Mouse (Mus musculus) ES-E14 (cell line): ENCODE measurements around the gene Ptgis. TPM values are rescaled to one million over a fixed set of nuclear protein-coding genes. Genes with fewer than 3 reads are reported as not detected.

Source experiments
- DNase-seq: peaks from one replicate; pipeline ENCODE4 v3.0.0-alpha.2; 2013; ENCODE audit warnings: low read depth, low spot score
- H3K27ac ChIP-seq: 2 replicates; pipeline ENCODE4 v1.5.1; 2012; ENCODE audit warnings: low read depth, mild to moderate bottlenecking, low read length, moderate library complexity, mixed read lengths; ENCODE audit not compliant: poor library complexity, insufficient read depth, severe bottlenecking
- H3K36me3 ChIP-seq: 2 replicates; pipeline ENCODE4 v1.6.1; 2012; ENCODE audit warnings: mild to moderate bottlenecking, low read length, moderate library complexity, mixed read lengths; ENCODE audit not compliant: control insufficient read depth, poor library complexity, insufficient read depth, severe bottlenecking
- H3K4me1 ChIP-seq, 2 experiments: fragments of 150-350 bp in 1 of 2; sonication (generic) in 1 of 2; 2 replicates each; pipeline ENCODE4 v1.6.1; 2012; ENCODE audit warnings: low read length in 2 of 2, mild to moderate bottlenecking in 1 of 2, mixed read lengths in 1 of 2; ENCODE audit not compliant: control insufficient read depth in 2 of 2, insufficient read depth in 2 of 2, poor library complexity in 1 of 2
- H3K4me3 ChIP-seq, 2 experiments: fragments of 150-350 bp in 1 of 2; sonication (generic) in 1 of 2; 2 replicates each; pipeline ENCODE4 v1.5.1; 2012; ENCODE audit warnings: low read length in 2 of 2, low read depth in 1 of 2, mild to moderate bottlenecking in 1 of 2, mixed read lengths in 1 of 2; ENCODE audit not compliant: insufficient read depth in 1 of 2, poor library complexity in 1 of 2, severe bottlenecking in 1 of 2
- H3K9ac ChIP-seq: 2 replicates; pipeline ENCODE4 v1.6.1; 2012; ENCODE audit warnings: low read depth, mild to moderate bottlenecking, low read length, mixed read lengths; ENCODE audit not compliant: poor library complexity, insufficient read depth, severe bottlenecking
- H3K9me3 ChIP-seq: fragments of 150-350 bp; sonication (generic); 2 replicates; pipeline ENCODE4 v1.6.1; 2012; ENCODE audit warnings: low read depth, mild to moderate bottlenecking, low read length; ENCODE audit not compliant: control insufficient read depth, insufficient read depth
- CHD2 ChIP-seq: IDR thresholded peaks from 2 replicates; pipeline ENCODE4 v1.6.1; 2014; ENCODE audit warnings: mild to moderate bottlenecking, low read depth, low read length, inconsistent platforms
- HCFC1 ChIP-seq: IDR thresholded peaks from 2 replicates; pipeline ENCODE4 v1.6.1; 2012; ENCODE audit warnings: low read length, inconsistent platforms, borderline replicate concordance; ENCODE audit not compliant: insufficient read depth
- MAFK ChIP-seq: IDR thresholded peaks from 2 replicates; pipeline ENCODE4 v1.6.1; 2014; ENCODE audit warnings: mild to moderate bottlenecking, low read depth, low read length, inconsistent platforms; ENCODE audit not compliant: insufficient read depth
- ZC3H11A ChIP-seq: IDR thresholded peaks from 2 replicates; pipeline ENCODE4 v1.6.1; 2012; ENCODE audit warnings: low read depth, mild to moderate bottlenecking, inconsistent platforms, low read length, borderline replicate concordance
- ZNF384 ChIP-seq: IDR thresholded peaks from 2 replicates; pipeline ENCODE4 v1.6.1; 2012; ENCODE audit warnings: low read depth, low read length, inconsistent platforms
- in situ Hi-C, 2 experiments: fragments of 600-800 bp; cut with MboI; formaldehyde crosslinking; loops; one replicate each; pipeline ENCODE4 v1.15.1; 2025; ENCODE audit warnings: low sequenced_read_pairs in 2 of 2, inconsistent platforms in 1 of 2; ENCODE audit not compliant: unreplicated experiment in 2 of 2
- total RNA-seq: library from RNA; depleted of rRNA; stranded (reverse); fragments of 300-350 nt; gene quantifications from 2 replicates; pipeline ENCODE4 v1.2.3, GENCODE M21; 2012

Ptgis gene
- total RNA-seq, 1 experiment, result 16.1 TPM

DNA sequence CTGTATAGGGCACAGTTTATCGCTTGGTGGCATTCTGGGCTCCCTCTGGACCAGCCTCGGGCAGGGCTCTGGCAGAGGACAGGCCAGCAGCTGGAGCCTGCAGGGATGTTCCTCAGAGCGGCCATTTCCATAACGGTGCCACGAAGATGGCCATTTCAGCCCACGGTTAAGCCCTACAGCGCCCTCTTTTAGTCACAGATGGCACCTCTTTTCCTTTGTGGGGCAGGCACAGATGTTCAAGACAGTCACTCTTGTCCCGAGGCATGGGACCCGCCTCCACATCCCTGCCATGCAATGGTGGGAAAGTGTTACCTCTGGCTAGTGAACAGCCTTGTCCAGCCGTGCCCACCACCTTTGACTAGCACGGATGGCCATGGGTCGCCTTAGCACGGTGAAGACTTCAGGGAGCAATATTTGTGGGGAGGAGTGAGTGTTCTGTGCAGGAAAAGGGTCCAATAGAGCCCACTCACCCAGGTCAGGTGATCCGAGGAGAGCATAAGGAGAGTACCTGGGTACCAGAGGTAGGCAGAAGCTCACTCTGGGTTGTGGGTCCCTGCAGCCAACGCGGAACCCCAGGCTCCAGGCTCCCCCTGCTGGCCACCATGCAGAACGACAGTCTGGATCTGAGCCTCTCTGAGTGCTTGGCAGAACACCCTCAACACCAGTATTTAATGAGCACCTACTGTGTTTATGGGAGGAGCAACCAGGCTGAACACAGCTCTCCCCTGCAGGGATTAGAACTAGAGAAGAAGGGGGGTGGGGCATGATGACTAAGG is 38.5 kb upstream of the Ptgis start:
- in situ Hi-C loops, result no loop called here
- Histone ChIP-seq H3K9ac (no peak overlapping the region), H3K27ac (no peak overlapping the region), H3K9me3 (peaks cover 5% of the 10 kb centered on the region; the same call in 1 of the 2 replicates), H3K36me3 (no peaks in the 10 kb centered on the region; the same call in 1 of the 2 replicates), H3K4me3 (no peak overlapping the region), H3K4me1 (peaks cover 0 to 4% of the 10 kb centered on the region in 2 experiments; a peak in 1 of 4 replicates)
- TF ChIP-seq MAFK (0 out of 2 replicates have a peak, but pooled peaks have one; percentile 17), ZC3H11A (peak; percentile 69; the same call in 1 of the 2 replicates), ZNF384 (no peak)
- DNase-seq, result peak; percentile 71

DNA sequence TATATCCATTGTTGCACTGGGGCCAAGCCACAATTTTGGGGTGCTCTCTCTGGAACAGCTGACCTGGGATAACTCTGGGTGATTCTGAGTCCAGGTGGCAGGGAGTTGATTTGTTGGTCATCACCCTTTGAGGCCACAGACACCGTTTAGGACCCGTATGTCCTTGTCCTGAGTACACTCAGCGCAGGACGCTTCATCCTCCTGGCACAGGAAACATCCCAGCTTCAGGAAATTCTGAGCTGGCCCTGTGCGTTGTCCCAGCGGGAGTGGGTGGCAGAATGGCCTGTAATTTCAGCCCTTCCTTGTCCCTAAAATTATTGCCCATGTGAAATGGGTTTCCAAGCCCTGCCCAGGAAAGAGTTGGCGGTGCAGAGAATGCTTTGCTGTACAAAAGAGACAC is 37.6 kb upstream of the Ptgis start:
- Histone ChIP-seq H3K9ac (peak overlapping the region; percentile 31; the same call in 1 of the 2 replicates), H3K36me3 (no peaks in the 10 kb centered on the region; the same call in 1 of the 2 replicates), H3K9me3 (0 out of 2 replicates have a peak, but pooled peaks cover 3% of the 10 kb centered on the region), H3K4me1 (peaks cover 0 to 4% of the 10 kb centered on the region in 2 experiments; a peak in 1 of 4 replicates), H3K4me3 (peak overlapping the region; percentile 29 to 42; a peak in 2 of 4 replicates), H3K27ac (no peak overlapping the region)
- in situ Hi-C loops, result no loop called here
- no peak for DNase-seq
- TF ChIP-seq MAFK, result no peak
- no peak for TF ChIP-seq ZNF384

DNA sequence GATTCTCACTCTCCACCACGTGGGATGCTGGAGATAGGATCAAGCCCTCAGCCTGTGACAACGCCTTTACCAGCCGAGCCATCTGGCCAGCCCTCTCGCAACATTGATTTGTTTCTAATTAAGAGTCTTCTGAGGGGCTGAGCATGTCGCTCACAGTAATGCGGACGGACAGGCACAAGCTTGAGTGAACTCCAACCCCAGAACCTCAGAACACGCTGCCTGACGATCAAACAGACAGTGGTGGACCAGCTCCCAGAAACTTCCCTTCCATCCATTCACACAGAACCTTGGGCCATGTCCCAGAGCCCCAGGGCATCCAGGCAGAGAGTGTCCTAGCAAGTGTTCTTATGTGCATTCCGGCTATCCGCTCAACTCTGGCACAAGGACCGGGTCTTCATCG is 36.6 kb upstream of the Ptgis start:
- TF ChIP-seq CHD2 (no peak), ZNF384 (no peak), MAFK (no peak), HCFC1 (no peak), ZC3H11A (no peak)
- no peak overlapping the region for H3K27ac ChIP-seq
- no peak for DNase-seq
- no peak overlapping the region for H3K9ac ChIP-seq
- no peak overlapping the region for H3K4me3 ChIP-seq
- peaks cover 0 to 4% of the 10 kb centered on the region in 2 experiments; a peak in 1 of 4 replicates for H3K4me1 ChIP-seq
- H3K36me3 ChIP-seq, result no peaks in the 10 kb centered on the region; the same call in 1 of the 2 replicates
- 0 out of 2 replicates have a peak, but pooled peaks cover 3% of the 10 kb centered on the region for H3K9me3 ChIP-seq
- in situ Hi-C loops, result no loop called here

DNA sequence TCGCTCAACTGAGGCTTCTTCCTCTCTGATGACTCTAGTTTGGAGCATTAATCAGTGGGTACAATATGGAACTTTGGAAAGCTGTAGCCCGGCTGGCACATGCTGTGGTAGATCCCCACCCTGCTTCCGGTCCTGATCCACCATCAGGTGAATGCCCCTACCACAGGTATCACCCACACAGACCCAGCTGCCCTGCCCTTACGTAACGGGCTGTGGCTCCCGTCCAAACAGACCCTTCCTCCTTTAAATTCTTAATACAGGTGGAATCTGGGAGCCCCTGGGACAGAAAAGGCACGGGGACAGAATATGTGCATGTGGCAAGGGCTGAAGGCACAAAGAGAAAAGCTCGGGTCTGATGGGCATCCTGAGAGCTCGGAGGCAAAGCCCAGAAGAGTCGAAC is 35.5 kb upstream of the Ptgis start:
- in situ Hi-C loops, result no loop called here
- TF ChIP-seq MAFK, result no peak
- no peak for TF ChIP-seq ZC3H11A
- no peak for TF ChIP-seq HCFC1
- H3K9ac ChIP-seq, result no peak overlapping the region
- no peak overlapping the region for H3K4me3 ChIP-seq
- peaks cover 0 to 4% of the 10 kb centered on the region in 2 experiments; a peak in 1 of 4 replicates for H3K4me1 ChIP-seq
- no peak overlapping the region for H3K27ac ChIP-seq
- H3K9me3 ChIP-seq, result 0 out of 2 replicates have a peak, but pooled peaks cover under 1% of the 10 kb centered on the region
- DNase-seq, result no peak
- H3K36me3 ChIP-seq, result no peaks in the 10 kb centered on the region
